Mouse (Mus musculus) testis, adult 2 months (tissue): ENCODE data around the gene Gramd1b.

ENCODE experiments used
- CTCF ChIP-seq: fragments of 200-500 bp; IDR thresholded peaks from 2 replicates; pipeline ENCODE4 v1.5.1; 2012; ENCODE audit warnings: low read depth, mild to moderate bottlenecking, inconsistent platforms, low read length, moderate library complexity; ENCODE audit not compliant: control insufficient read depth, insufficient read depth, insufficient replicate concordance
- POLR2A ChIP-seq: fragments of 200-500 bp; IDR thresholded peaks from 2 replicates; pipeline ENCODE4 v1.6.1; 2012; ENCODE audit warnings: low read depth, mild to moderate bottlenecking, inconsistent platforms, low read length, moderate library complexity; ENCODE audit not compliant: control insufficient read depth

- TF ChIP-seq CTCF (no peak), POLR2A (no peak)
Observed at GRCm38 (mm10) chr9:40326260-40326915, 204.8 kb downstream of the Gramd1b start.
